Mouse (Mus musculus): ENCODE results near the gene Gm45140. TPM values are rescaled to one million over a fixed set of nuclear protein-coding genes. Genes with fewer than 3 reads are reported as not detected.
A peak's percentile ranks its signal among the peaks of the same experiment; 100 is the strongest.

The Gm45140 gene
- polyA plus RNA-seq, 1 experiment from 2014 or later = 4.1 TPM

DNA sequence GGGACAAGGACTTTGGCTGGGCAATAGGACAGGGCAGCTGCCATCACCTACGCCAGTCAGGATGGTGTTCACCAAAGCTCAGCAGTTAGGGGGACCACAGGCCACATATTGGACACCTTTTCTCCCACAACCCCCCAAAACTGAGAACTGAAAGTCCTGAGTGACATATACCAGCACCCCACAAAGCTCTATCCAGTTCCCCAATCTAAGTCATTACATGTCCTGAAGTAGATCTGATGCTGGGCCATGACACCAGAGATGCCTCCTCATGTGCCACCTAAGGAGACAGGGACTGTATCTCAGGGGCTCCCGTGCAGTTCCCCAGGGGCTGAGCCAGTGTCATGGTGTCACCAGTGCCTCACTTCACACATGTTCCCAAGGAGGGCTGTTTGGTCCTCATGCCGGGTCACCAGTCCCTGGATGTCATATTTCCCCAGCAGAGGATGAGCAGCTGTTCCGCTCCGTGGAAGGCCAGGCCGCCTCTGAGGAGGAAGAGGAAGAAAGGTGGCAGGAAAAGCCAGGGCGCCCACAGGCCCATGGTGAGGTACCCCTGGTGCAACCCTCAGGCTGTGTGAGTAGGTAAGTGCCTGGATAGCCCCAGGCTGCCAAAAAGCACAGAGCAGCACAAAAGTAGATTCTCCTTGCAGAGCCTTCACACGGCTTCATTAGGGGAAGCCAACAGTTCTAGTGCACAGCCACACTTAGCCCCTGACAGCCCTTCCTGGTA is 85.2 kb downstream of the Gm45140 start:
- no peaks in the 10 kb centered on the region for H3K9me3 ChIP-seq (replicated peaks)
- no peak overlapping the region for H3K4me3 ChIP-seq (replicated peaks)
- peaks cover 7% of the 10 kb centered on the region for H3K27me3 ChIP-seq
- 56% methylated on average over 8 of the region's 8 CpGs for WGBS (ENCODE audit: insufficient replicate concordance)
- ATAC-seq (ENCODE audit: insufficient read depth) = no peak
- peaks cover 55% of the 10 kb centered on the region for H3K4me1 ChIP-seq (replicated peaks)
- no peak overlapping the region for H3K9ac ChIP-seq
- H3K36me3 ChIP-seq (replicated peaks) = no peaks in the 10 kb centered on the region
- H3K4me2 ChIP-seq = no peak overlapping the region
- H3K27ac ChIP-seq (replicated peaks) = no peak overlapping the region

- 68% methylated on average over 6 of the region's 6 CpGs for WGBS (ENCODE audit: insufficient replicate concordance)
- Histone ChIP-seq H3K27ac (replicated peaks) (no peak overlapping the region), H3K9me3 (replicated peaks) (no peaks in the 10 kb centered on the region), H3K27me3 (peaks cover 7% of the 10 kb centered on the region), H3K9ac (no peak overlapping the region), H3K4me3 (replicated peaks) (no peak overlapping the region), H3K36me3 (replicated peaks) (no peaks in the 10 kb centered on the region), H3K4me1 (replicated peaks) (peaks cover 52% of the 10 kb centered on the region), H3K4me2 (no peak overlapping the region)
- ATAC-seq (ENCODE audit: insufficient read depth) = no peak
Observed at GRCm38 (mm10) chr6:87748531-87748930, 87.1 kb downstream of the Gm45140 start.

- Histone ChIP-seq H3K27me3 (peaks cover 7% of the 10 kb centered on the region), H3K9ac (no peak overlapping the region), H3K4me2 (no peak overlapping the region), H3K27ac (replicated peaks) (0 out of 2 replicates have a peak overlapping the region, but pooled peaks have one; percentile 31), H3K4me3 (replicated peaks) (no peak overlapping the region), H3K9me3 (replicated peaks) (no peaks in the 10 kb centered on the region), H3K4me1 (replicated peaks) (peaks cover 54% of the 10 kb centered on the region), H3K36me3 (replicated peaks) (no peaks in the 10 kb centered on the region)
- 57% methylated on average over 2 of the region's 2 CpGs for WGBS (ENCODE audit: insufficient replicate concordance)
- ATAC-seq (ENCODE audit: insufficient read depth) = no peak
Observed at GRCm38 (mm10) chr6:87748078-87748477, 87.5 kb downstream of the Gm45140 start.

DNA sequence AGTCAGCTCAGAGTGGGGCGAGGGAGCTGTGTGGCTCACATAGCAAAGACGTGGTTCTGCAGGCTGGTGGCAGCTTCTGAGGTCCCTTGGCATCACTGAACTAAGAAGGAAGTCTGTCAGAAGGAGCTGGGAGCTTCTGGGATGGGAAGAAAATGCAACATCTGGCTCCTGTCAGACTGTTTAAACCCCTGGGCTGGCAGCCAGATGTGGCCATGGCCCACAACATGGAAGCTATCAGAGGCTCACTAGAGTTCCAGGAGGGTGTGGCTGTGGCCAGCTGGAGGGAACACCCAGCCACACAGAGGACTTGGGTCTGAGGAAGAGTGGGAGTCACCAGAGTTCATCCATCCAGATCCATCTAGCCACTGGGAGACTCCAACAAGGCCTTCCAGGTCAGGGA is 88.7 kb downstream of the Gm45140 start:
- no peaks in the 10 kb centered on the region for H3K36me3 ChIP-seq (replicated peaks)
- H3K4me2 ChIP-seq = peak overlapping the region; percentile 45
- H3K4me3 ChIP-seq (replicated peaks) = no peak overlapping the region
- H3K27ac ChIP-seq (replicated peaks) = peak overlapping the region; percentile 66
- peaks cover 6% of the 10 kb centered on the region for H3K27me3 ChIP-seq
- no peaks in the 10 kb centered on the region for H3K9me3 ChIP-seq (replicated peaks)
- peaks cover 66% of the 10 kb centered on the region for H3K4me1 ChIP-seq (replicated peaks)
- 70% methylated on average over 2 of the region's 2 CpGs for whole genome bisulfite sequencing (ENCODE audit: insufficient replicate concordance)
- peak; percentile 81 for ATAC-seq (ENCODE audit: insufficient read depth)
- H3K9ac ChIP-seq = no peak overlapping the region

DNA sequence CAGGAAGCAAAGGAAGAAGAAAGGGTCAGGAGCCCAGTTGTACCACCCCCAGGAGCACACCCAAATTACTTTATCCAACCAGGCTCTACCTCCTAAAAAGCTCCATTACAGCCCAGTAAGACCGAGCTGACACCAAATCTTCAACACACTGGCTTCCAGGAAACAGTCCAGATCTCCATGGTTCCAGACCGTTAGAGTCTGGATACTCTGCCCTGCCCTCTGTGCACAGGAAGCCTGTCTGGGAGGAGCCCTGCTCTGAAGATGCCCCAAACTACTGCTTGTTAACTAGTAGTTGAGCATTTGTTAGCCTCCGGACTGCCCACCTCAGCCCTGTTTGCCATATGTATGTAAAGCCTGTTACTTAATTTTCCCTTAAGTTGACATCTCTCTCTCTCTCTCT is 89.5 kb downstream of the Gm45140 start:
- Histone ChIP-seq H3K4me2 (no peak overlapping the region), H3K4me1 (replicated peaks) (peaks cover 73% of the 10 kb centered on the region), H3K36me3 (replicated peaks) (no peaks in the 10 kb centered on the region), H3K9ac (no peak overlapping the region; the same call in 1 of the 2 replicates), H3K4me3 (replicated peaks) (no peak overlapping the region), H3K9me3 (replicated peaks) (no peaks in the 10 kb centered on the region), H3K27me3 (no peaks in the 10 kb centered on the region; the same call in 1 of the 2 replicates), H3K27ac (replicated peaks) (peak overlapping the region; percentile 66)
- no peak for ATAC-seq (ENCODE audit: insufficient read depth)
- WGBS (ENCODE audit: insufficient replicate concordance) = 39% methylated on average over 3 of the region's 3 CpGs

DNA sequence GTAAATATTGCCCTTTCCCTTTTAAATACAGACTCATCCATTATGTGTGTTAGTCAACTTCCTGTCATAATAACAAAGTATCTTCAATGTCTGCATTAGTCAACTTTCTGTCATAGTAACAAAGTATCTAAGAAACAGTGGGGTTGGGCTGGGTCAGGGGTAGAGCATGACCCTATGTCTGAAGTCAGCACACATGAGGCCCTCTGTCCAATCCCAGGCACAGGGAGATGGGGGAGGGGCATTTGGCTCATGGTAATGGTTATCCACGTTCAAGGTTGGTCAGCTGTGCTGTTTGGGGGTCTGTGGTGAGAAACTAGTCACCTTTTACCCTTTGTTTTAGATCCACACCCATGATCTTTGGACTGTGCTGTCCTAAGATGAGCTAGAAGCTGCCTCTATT is 90.3 kb downstream of the Gm45140 start:
- Histone ChIP-seq H3K27ac (replicated peaks) (0 out of 2 replicates have a peak overlapping the region, but pooled peaks have one; percentile 66), H3K9ac (no peak overlapping the region), H3K4me3 (replicated peaks) (no peak overlapping the region), H3K4me2 (no peak overlapping the region), H3K4me1 (replicated peaks) (peaks cover 81% of the 10 kb centered on the region), H3K36me3 (replicated peaks) (no peaks in the 10 kb centered on the region), H3K27me3 (no peaks in the 10 kb centered on the region; the same call in 1 of the 2 replicates), H3K9me3 (replicated peaks) (no peaks in the 10 kb centered on the region)
- 20% methylated on average over 1 of the region's 1 CpGs for WGBS (ENCODE audit: insufficient replicate concordance)
- no peak for ATAC-seq (ENCODE audit: insufficient read depth)

- WGBS (ENCODE audit: insufficient replicate concordance) = 43% methylated on average over 3 of the region's 3 CpGs
- ATAC-seq (ENCODE audit: insufficient read depth) = no peak
Observed at GRCm38 (mm10) chr6:87744632-87745031, 91.0 kb downstream of the Gm45140 start.

GRCm38 (mm10) chr6:87743281-87743680 is 92.3 kb downstream of the Gm45140 start:
- Histone ChIP-seq H3K4me3 (replicated peaks) (no peak overlapping the region), H3K9ac (no peak overlapping the region), H3K4me1 (replicated peaks) (peaks cover 90% of the 10 kb centered on the region), H3K27me3 (no peaks in the 10 kb centered on the region), H3K27ac (replicated peaks) (0 out of 2 replicates have a peak overlapping the region, but pooled peaks have one; percentile 14), H3K9me3 (replicated peaks) (no peaks in the 10 kb centered on the region), H3K4me2 (no peak overlapping the region), H3K36me3 (replicated peaks) (no peaks in the 10 kb centered on the region)
- ATAC-seq (ENCODE audit: insufficient read depth) = no peak
- WGBS (ENCODE audit: insufficient replicate concordance) = 80% methylated on average over 5 of the region's 5 CpGs

More at GRCm38 (mm10) chr6:87744632-87745031, 91.0 kb downstream of the Gm45140 start:
- Histone ChIP-seq H3K27me3 (no peaks in the 10 kb centered on the region), H3K4me2 (no peak overlapping the region), H3K4me1 (replicated peaks) (peaks cover 87% of the 10 kb centered on the region), H3K9ac (no peak overlapping the region), H3K27ac (replicated peaks) (0 out of 2 replicates have a peak overlapping the region, but pooled peaks have one; percentile 66), H3K36me3 (replicated peaks) (no peaks in the 10 kb centered on the region), H3K9me3 (replicated peaks) (no peaks in the 10 kb centered on the region), H3K4me3 (replicated peaks) (no peak overlapping the region)

DNA sequence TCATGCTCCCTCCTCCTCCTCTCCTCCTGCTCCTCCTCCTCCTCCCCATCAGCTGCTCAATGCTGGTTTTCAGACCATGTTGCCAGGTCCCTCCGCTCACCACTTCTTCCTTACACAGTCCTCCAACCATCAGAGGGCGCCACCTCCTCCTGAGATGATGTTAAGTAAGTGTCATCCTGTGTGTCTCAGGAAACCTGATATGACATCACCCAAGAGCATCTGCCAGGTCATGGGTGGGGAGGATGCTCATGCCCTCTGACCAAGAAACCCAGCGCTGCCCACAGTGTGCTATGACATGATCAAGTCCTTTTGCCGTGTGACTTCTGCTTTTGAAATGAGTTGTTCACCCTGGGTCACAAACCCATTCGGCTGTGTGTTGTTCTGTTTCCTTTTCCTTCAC is 92.8 kb downstream of the Gm45140 start:
- Histone ChIP-seq H3K9ac (no peak overlapping the region), H3K9me3 (replicated peaks) (no peaks in the 10 kb centered on the region), H3K27me3 (no peaks in the 10 kb centered on the region), H3K36me3 (replicated peaks) (no peaks in the 10 kb centered on the region), H3K4me3 (replicated peaks) (no peak overlapping the region), H3K27ac (replicated peaks) (no peak overlapping the region), H3K4me2 (no peak overlapping the region), H3K4me1 (replicated peaks) (peaks cover 91% of the 10 kb centered on the region)
- ATAC-seq (ENCODE audit: insufficient read depth) = no peak
- WGBS (ENCODE audit: insufficient replicate concordance) = 76% methylated on average over 5 of the region's 5 CpGs

DNA sequence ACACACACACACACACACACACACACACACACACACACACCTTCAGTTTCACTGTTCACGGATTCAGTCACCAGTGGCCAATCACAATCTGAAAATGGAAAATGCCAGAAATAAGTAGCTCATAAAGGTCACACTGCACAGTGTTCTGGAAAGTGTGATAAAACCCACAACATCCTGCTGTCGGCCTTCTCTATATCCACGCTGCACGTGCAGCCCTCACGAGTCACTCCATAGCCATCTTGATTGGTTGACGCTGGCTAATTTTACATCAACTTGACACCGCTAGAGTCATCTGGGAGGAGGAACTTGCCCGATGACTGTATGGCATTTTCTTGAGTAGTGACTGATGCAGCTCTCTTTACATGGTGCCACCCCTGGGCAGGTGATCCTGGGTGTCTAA is 93.6 kb downstream of the Gm45140 start:
- Histone ChIP-seq H3K4me1 (replicated peaks) (peaks cover 88% of the 10 kb centered on the region), H3K9me3 (replicated peaks) (no peaks in the 10 kb centered on the region), H3K4me3 (replicated peaks) (no peak overlapping the region), H3K36me3 (replicated peaks) (no peaks in the 10 kb centered on the region), H3K27me3 (no peaks in the 10 kb centered on the region), H3K4me2 (no peak overlapping the region), H3K9ac (no peak overlapping the region), H3K27ac (replicated peaks) (no peak overlapping the region)
- WGBS (ENCODE audit: insufficient replicate concordance) = 41% methylated on average over 8 of the region's 8 CpGs
- ATAC-seq (ENCODE audit: insufficient read depth) = no peak

DNA sequence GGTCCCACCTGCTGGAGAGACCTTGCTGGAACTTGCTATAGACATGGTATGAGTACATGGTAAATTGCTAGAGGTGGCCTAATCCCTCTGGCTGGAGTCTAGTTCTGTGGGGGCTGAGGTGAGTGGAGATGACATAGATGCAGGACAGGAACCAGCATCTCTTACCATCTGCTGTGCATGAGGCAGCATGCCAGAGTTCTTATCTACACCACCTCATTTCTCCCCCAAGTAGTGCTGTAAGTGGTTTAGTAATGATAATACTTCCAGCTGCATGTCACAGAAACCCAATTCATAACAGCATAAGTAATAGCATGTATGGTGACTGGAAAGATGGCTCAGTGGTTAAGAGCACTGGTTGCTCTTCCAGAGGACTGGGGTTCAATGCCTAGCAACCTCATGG is 95.1 kb downstream of the Gm45140 start:
- Histone ChIP-seq H3K4me3 (replicated peaks) (no peak overlapping the region), H3K9ac (peak overlapping the region; percentile 12; the same call in 1 of the 2 replicates), H3K27ac (replicated peaks) (peak overlapping the region; percentile 86), H3K4me1 (replicated peaks) (peaks cover 73% of the 10 kb centered on the region), H3K36me3 (replicated peaks) (no peaks in the 10 kb centered on the region), H3K9me3 (replicated peaks) (no peaks in the 10 kb centered on the region), H3K27me3 (peaks cover 12% of the 10 kb centered on the region), H3K4me2 (peak overlapping the region; percentile 39)
- ATAC-seq (ENCODE audit: insufficient read depth) = peak; percentile 94
